Mouse (Mus musculus): ENCODE results near the gene Sestd1. TPM values are rescaled to one million over a fixed set of nuclear protein-coding genes. Genes with fewer than 3 reads are reported as not detected.

The Sestd1 gene
- polyA plus RNA-seq, 1 experiment: 0.04 TPM

- H3K4me1 ChIP-seq: no peaks in the 10 kb centered on the region
- H3K27me3 ChIP-seq (replicated peaks): no peaks in the 10 kb centered on the region
- no peaks in the 10 kb centered on the region for H3K36me3 ChIP-seq (replicated peaks; ENCODE audit: low read length)
- peak overlapping the region; percentile 64 for H3K4me3 ChIP-seq (replicated peaks)
- no peak for TF ChIP-seq GATA1 (IDR thresholded peaks at IDR 0.05; ENCODE audit: borderline replicate concordance, low read length)
- TF ChIP-seq FLI1 (IDR thresholded peaks at IDR 0.05; ENCODE audit: low read length): no peak
- no peaks in the 10 kb centered on the region for H3K9me3 ChIP-seq
Observed at GRCm38 (mm10) chr2:77200958-77201614, 79.3 kb downstream of the Sestd1 start.

- Histone ChIP-seq H3K9me3 (no peaks in the 10 kb centered on the region), H3K4me1 (no peaks in the 10 kb centered on the region), H3K4me3 (replicated peaks) (no peak overlapping the region), H3K36me3 (replicated peaks; ENCODE audit: low read length) (no peaks in the 10 kb centered on the region), H3K27me3 (replicated peaks) (no peaks in the 10 kb centered on the region)
- TF ChIP-seq FLI1 (IDR thresholded peaks at IDR 0.05; ENCODE audit: low read length) (no peak), GATA1 (IDR thresholded peaks at IDR 0.05; ENCODE audit: borderline replicate concordance, low read length) (no peak)
Observed at GRCm38 (mm10) chr2:77200379-77200778, 80.0 kb downstream of the Sestd1 start.

- Histone ChIP-seq H3K4me3 (replicated peaks) (no peak overlapping the region), H3K27me3 (replicated peaks) (no peaks in the 10 kb centered on the region), H3K9me3 (no peaks in the 10 kb centered on the region), H3K4me1 (no peaks in the 10 kb centered on the region), H3K36me3 (replicated peaks; ENCODE audit: low read length) (no peaks in the 10 kb centered on the region)
- TF ChIP-seq FLI1 (IDR thresholded peaks at IDR 0.05; ENCODE audit: low read length) (no peak), GATA1 (IDR thresholded peaks at IDR 0.05; ENCODE audit: borderline replicate concordance, low read length) (no peak)
Observed at GRCm38 (mm10) chr2:77198246-77198645, 82.1 kb downstream of the Sestd1 start.

- TF ChIP-seq GATA1 (IDR thresholded peaks at IDR 0.05; ENCODE audit: borderline replicate concordance, low read length): no peak
- no peak for TF ChIP-seq FLI1 (IDR thresholded peaks at IDR 0.05; ENCODE audit: low read length)
- H3K9me3 ChIP-seq: no peaks in the 10 kb centered on the region
- H3K36me3 ChIP-seq (replicated peaks; ENCODE audit: low read length): no peaks in the 10 kb centered on the region
- no peak overlapping the region for H3K4me3 ChIP-seq (replicated peaks)
- no peaks in the 10 kb centered on the region for H3K27me3 ChIP-seq (replicated peaks)
- H3K4me1 ChIP-seq: no peaks in the 10 kb centered on the region
Observed at GRCm38 (mm10) chr2:77196819-77197218, 83.6 kb downstream of the Sestd1 start.

GRCm38 (mm10) chr2:77195056-77195455, 85.3 kb downstream of the Sestd1 start:
- Histone ChIP-seq H3K4me3 (replicated peaks) (no peak overlapping the region), H3K9me3 (no peaks in the 10 kb centered on the region), H3K36me3 (replicated peaks; ENCODE audit: low read length) (no peaks in the 10 kb centered on the region), H3K4me1 (no peaks in the 10 kb centered on the region), H3K27me3 (replicated peaks) (no peaks in the 10 kb centered on the region)
- TF ChIP-seq FLI1 (IDR thresholded peaks at IDR 0.05; ENCODE audit: low read length) (no peak), GATA1 (IDR thresholded peaks at IDR 0.05; ENCODE audit: borderline replicate concordance, low read length) (no peak)

- no peaks in the 10 kb centered on the region for H3K27me3 ChIP-seq (replicated peaks)
- TF ChIP-seq FLI1 (IDR thresholded peaks at IDR 0.05; ENCODE audit: low read length): no peak
- no peak for TF ChIP-seq GATA1 (IDR thresholded peaks at IDR 0.05; ENCODE audit: borderline replicate concordance, low read length)
- H3K36me3 ChIP-seq (replicated peaks; ENCODE audit: low read length): no peaks in the 10 kb centered on the region
- H3K4me3 ChIP-seq (replicated peaks): no peak overlapping the region
- no peaks in the 10 kb centered on the region for H3K9me3 ChIP-seq
- no peaks in the 10 kb centered on the region for H3K4me1 ChIP-seq
Observed at GRCm38 (mm10) chr2:77191811-77192210, 88.6 kb downstream of the Sestd1 start.

GRCm38 (mm10) chr2:77190891-77191290, 89.5 kb downstream of the Sestd1 start:
- Histone ChIP-seq H3K9me3 (no peaks in the 10 kb centered on the region), H3K36me3 (replicated peaks; ENCODE audit: low read length) (no peaks in the 10 kb centered on the region)
- TF ChIP-seq GATA1 (IDR thresholded peaks at IDR 0.05; ENCODE audit: borderline replicate concordance, low read length): no peak
- TF ChIP-seq FLI1 (IDR thresholded peaks at IDR 0.05; ENCODE audit: low read length): no peak

GRCm38 (mm10) chr2:77190301-77190700, 90.1 kb downstream of the Sestd1 start:
- no peaks in the 10 kb centered on the region for H3K36me3 ChIP-seq (replicated peaks; ENCODE audit: low read length)
- no peaks in the 10 kb centered on the region for H3K27me3 ChIP-seq (replicated peaks)
- H3K9me3 ChIP-seq: no peaks in the 10 kb centered on the region
- TF ChIP-seq FLI1 (IDR thresholded peaks at IDR 0.05; ENCODE audit: low read length) (no peak), GATA1 (IDR thresholded peaks at IDR 0.05; ENCODE audit: borderline replicate concordance, low read length) (no peak)
- no peak overlapping the region for H3K4me3 ChIP-seq (replicated peaks)
- H3K4me1 ChIP-seq: no peaks in the 10 kb centered on the region

More at GRCm38 (mm10) chr2:77190891-77191290, 89.5 kb downstream of the Sestd1 start:
- H3K4me3 ChIP-seq (replicated peaks): no peak overlapping the region
- no peaks in the 10 kb centered on the region for H3K4me1 ChIP-seq
- no peaks in the 10 kb centered on the region for H3K27me3 ChIP-seq (replicated peaks)

GRCm38 (mm10) chr2:77189671-77190070, 90.7 kb downstream of the Sestd1 start:
- H3K9me3 ChIP-seq: no peaks in the 10 kb centered on the region
- H3K4me1 ChIP-seq: no peaks in the 10 kb centered on the region
- no peak for TF ChIP-seq GATA1 (IDR thresholded peaks at IDR 0.05; ENCODE audit: borderline replicate concordance, low read length)
- TF ChIP-seq FLI1 (IDR thresholded peaks at IDR 0.05; ENCODE audit: low read length): no peak
- no peak overlapping the region for H3K4me3 ChIP-seq (replicated peaks)
- H3K36me3 ChIP-seq (replicated peaks; ENCODE audit: low read length): no peaks in the 10 kb centered on the region
- H3K27me3 ChIP-seq (replicated peaks): no peaks in the 10 kb centered on the region

- Histone ChIP-seq H3K4me1 (no peaks in the 10 kb centered on the region), H3K36me3 (replicated peaks; ENCODE audit: low read length) (no peaks in the 10 kb centered on the region), H3K9me3 (no peaks in the 10 kb centered on the region), H3K4me3 (replicated peaks) (no peak overlapping the region), H3K27me3 (replicated peaks) (no peaks in the 10 kb centered on the region)
- TF ChIP-seq GATA1 (IDR thresholded peaks at IDR 0.05; ENCODE audit: borderline replicate concordance, low read length) (no peak), FLI1 (IDR thresholded peaks at IDR 0.05; ENCODE audit: low read length) (no peak)
Observed at GRCm38 (mm10) chr2:77187501-77187900, 92.9 kb downstream of the Sestd1 start.
